1 mouse cellular context compared by ENCODE assay signal in genomic region chr11:100295308-100295707, GRCm38 (mm10).
TF ChIP-seq lines count a peak whose summit lies in the region.

No protein-coding gene starts in this region.

TF ChIP-seq in MEL, 35 proteins besides CTCF, POLR2A, EP300 and RAD21 (continued from another document):
- TF ChIP-seq TAL1 (IDR thresholded peaks at IDR 0.05; ENCODE audit: low read length) (no peak), ZNF384 (IDR thresholded peaks at IDR 0.05; ENCODE audit: low read depth, low read length) (peak; percentile 72), CHD1 (IDR thresholded peaks at IDR 0.05; ENCODE audit: low read depth, low read length) (no peak), E2F4 (IDR thresholded peaks at IDR 0.05; ENCODE audit: borderline replicate concordance, low read depth, low read length) (no peak), MXI1 (IDR thresholded peaks at IDR 0.05; ENCODE audit: low read depth, low read length) (no peak), RCOR1 (IDR thresholded peaks at IDR 0.05; ENCODE audit: low read depth, low read length) (no peak), MEF2A (IDR thresholded peaks at IDR 0.05; ENCODE audit: extremely low read depth, insufficient replicate concordance, low read depth, low read length, poor library complexity, severe bottlenecking) (no peak), TBP (IDR thresholded peaks at IDR 0.05; ENCODE audit: low read depth, low read length) (no peak), MAZ (IDR thresholded peaks at IDR 0.05; ENCODE audit: low read depth, low read length) (peak; percentile 27; the same call in 1 of the 2 replicates), TCF12 (IDR thresholded peaks at IDR 0.05; ENCODE audit: low read depth, low read length) (no peak)
TF ChIP-seq in MEL: peak in this region for 4.
